Mouse (Mus musculus) cerebellum, adult 2 months (tissue): Measurements from ENCODE around the gene Tspan3.

Experiments used
- CTCF ChIP-seq: fragments of 200-500 bp; IDR thresholded peaks from 2 replicates; pipeline ENCODE4 v1.5.1; 2011; ENCODE audit warnings: low read depth, mild to moderate bottlenecking, control low read depth, low read length, moderate library complexity, borderline replicate concordance; ENCODE audit not compliant: insufficient read depth
- POLR2A ChIP-seq: fragments of 200-500 bp; IDR thresholded peaks from 2 replicates; pipeline ENCODE4 v1.6.1; 2011; ENCODE audit warnings: low read length, control low read depth, borderline replicate concordance; ENCODE audit not compliant: insufficient read depth

DNA sequence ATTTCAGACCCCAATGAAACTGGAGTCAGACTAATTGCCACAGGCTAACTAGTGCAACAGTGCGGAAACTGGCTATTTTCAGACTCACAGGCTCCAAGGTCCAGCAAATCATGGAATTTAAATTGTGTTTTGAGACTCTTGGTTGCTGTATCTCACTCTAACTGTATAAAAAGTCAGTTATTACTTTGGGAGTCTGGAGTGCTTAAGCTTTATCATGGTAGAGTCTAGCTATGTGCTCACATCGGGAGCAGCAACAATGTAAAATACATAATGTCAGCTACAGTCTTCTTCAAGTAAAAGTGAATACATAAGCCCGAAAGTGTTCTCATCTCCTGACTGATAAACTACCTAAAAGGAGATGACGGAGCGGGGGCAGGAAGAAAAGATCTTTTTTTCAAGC lies 10.7 kb downstream of the Tspan3 start:
- TF ChIP-seq CTCF (no peak), POLR2A (no peak)
